Mouse (Mus musculus) adrenal gland, postnatal 25 days (tissue): Measurements from ENCODE around the gene Kcnn3. TPM values are rescaled to one million over a fixed set of nuclear protein-coding genes. Genes with fewer than 3 reads are reported as not detected.

Source experiments
- DNase-seq: peaks from one replicate; pipeline ENCODE4 v3.0.0; 2021; ENCODE audit warnings: mixed read lengths
- total RNA-seq: library from RNA; stranded (reverse); gene quantifications from 2 replicates; pipeline ENCODE4 v1.2.3, GENCODE M21; 2021

The Kcnn3 gene
- total RNA-seq, 1 experiment from 2014 or later = 5.5 TPM

- DNase-seq = no peak
These were observed 96.9 kb downstream of the Kcnn3 start for GRCm38 (mm10) chr3:89616861-89617260.

GRCm38 (mm10) chr3:89617360-89617759, 97.4 kb downstream of the Kcnn3 start:
- DNase-seq = no peak

- no peak for DNase-seq
These were observed 102.9 kb downstream of the Kcnn3 start for GRCm38 (mm10) chr3:89622825-89623224.

GRCm38 (mm10) chr3:89623531-89623930, 103.6 kb downstream of the Kcnn3 start:
- no peak for DNase-seq

- DNase-seq = no peak
These were observed 104.0 kb downstream of the Kcnn3 start for GRCm38 (mm10) chr3:89624001-89624400.

- peak; percentile 47 for DNase-seq
These were observed 105.0 kb downstream of the Kcnn3 start for GRCm38 (mm10) chr3:89624814-89625445.

GRCm38 (mm10) chr3:89626556-89626955, 106.6 kb downstream of the Kcnn3 start:
- no peak for DNase-seq

- no peak for DNase-seq
These were observed 109.8 kb downstream of the Kcnn3 start for GRCm38 (mm10) chr3:89629811-89630210.

- DNase-seq = no peak
These were observed 111.8 kb downstream of the Kcnn3 start for GRCm38 (mm10) chr3:89631750-89632149.

- no peak for DNase-seq
These were observed 113.6 kb downstream of the Kcnn3 start for GRCm38 (mm10) chr3:89633531-89633930.

- no peak for DNase-seq
These were observed 114.0 kb downstream of the Kcnn3 start for GRCm38 (mm10) chr3:89633941-89634340.

GRCm38 (mm10) chr3:89640804-89641203, 120.8 kb downstream of the Kcnn3 start:
- DNase-seq = no peak

GRCm38 (mm10) chr3:89643391-89643790, 123.4 kb downstream of the Kcnn3 start:
- DNase-seq = no peak

- DNase-seq = peak; percentile 84
These were observed 126.9 kb downstream of the Kcnn3 start for GRCm38 (mm10) chr3:89646813-89647255.

GRCm38 (mm10) chr3:89647268-89647874, 127.4 kb downstream of the Kcnn3 start:
- DNase-seq = no peak

GRCm38 (mm10) chr3:89649890-89650289, 129.9 kb downstream of the Kcnn3 start:
- DNase-seq = no peak

GRCm38 (mm10) chr3:89653231-89653954, 133.4 kb downstream of the Kcnn3 start:
- no peak for DNase-seq

- no peak for DNase-seq
These were observed 137.1 kb downstream of the Kcnn3 start for GRCm38 (mm10) chr3:89657092-89657491.

- no peak for DNase-seq
These were observed 138.5 kb downstream of the Kcnn3 start for GRCm38 (mm10) chr3:89658457-89658856.

GRCm38 (mm10) chr3:89659938-89660620, 140.1 kb downstream of the Kcnn3 start:
- DNase-seq = no peak

GRCm38 (mm10) chr3:89664808-89665207, 144.8 kb downstream of the Kcnn3 start:
- DNase-seq = no peak

GRCm38 (mm10) chr3:89667131-89667530, 147.2 kb downstream of the Kcnn3 start:
- no peak for DNase-seq

GRCm38 (mm10) chr3:89671334-89671733, 151.4 kb downstream of the Kcnn3 start:
- no peak for DNase-seq
